Mouse (Mus musculus) retina, adult 2 months (tissue): ENCODE measurements around the gene Snn.

Experiments used
- DNase-seq: peaks from one replicate; pipeline ENCODE4 v3.0.0-alpha.2; 2012; ENCODE audit warnings: low read depth, low spot score

Gene Snn

DNA sequence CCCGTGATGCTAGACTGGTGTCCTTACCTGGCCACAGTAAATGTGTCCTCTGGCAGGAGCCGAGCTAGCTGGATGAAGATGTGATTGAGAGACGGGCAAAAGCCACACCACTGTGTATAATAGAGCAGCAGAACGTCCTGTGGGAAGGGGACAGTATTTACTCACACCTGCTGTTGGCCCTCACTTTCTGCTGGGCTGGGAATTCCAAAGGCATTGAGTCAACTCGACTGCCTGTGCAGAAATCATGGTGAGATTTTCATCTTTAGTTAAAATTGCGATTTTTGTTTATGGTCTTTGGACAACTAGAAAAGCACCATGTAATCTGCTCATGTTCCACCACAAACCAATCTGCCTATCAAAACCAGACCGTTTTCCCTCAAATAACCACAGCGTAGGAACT is 23.4 kb downstream of the Snn start:
- DNase-seq: no peak

- no peak for DNase-seq
Measured at GRCm38 (mm10) chr16:11086299-11086698, 25.6 kb downstream of the Snn start.

- DNase-seq: no peak
Measured at GRCm38 (mm10) chr16:11086856-11087588, 26.3 kb downstream of the Snn start.

DNA sequence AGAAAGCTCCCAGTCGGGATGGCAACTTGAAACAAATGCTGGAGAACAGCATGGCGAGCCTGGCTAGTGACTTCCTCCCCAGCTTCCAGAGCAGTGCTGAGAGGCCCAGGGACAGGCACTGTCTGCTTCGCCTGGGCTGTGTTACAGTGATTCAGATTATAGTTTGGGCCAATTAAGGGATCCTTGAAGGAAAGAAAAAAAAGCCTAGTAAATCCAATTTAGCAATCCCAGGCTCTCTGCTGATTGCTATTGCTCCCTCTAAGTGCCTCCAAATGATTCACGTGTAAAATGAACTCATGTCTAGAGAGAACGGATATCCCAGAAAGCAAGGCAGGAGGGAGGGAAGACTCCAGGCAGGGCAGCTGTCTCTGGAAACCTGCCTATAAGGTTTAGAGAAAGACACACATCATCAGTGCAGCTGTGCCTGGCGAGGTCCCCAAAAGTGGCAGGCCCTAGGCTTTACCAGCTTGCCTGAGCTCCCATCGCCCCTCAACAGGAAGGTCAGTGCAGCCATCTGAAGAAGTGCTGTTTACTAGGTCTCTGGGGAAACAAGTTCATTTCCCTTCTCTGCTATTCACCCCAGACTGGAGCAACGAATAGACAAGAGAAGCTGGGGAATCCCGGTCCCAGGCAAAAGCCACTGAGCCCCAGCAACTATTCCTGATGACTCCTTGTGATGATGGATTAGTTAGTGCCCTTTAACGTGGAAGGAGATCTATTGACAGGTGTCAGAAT is 30.3 kb downstream of the Snn start:
- DNase-seq: no peak

- no peak for DNase-seq
Measured at GRCm38 (mm10) chr16:11092061-11092460, 31.3 kb downstream of the Snn start.

DNA sequence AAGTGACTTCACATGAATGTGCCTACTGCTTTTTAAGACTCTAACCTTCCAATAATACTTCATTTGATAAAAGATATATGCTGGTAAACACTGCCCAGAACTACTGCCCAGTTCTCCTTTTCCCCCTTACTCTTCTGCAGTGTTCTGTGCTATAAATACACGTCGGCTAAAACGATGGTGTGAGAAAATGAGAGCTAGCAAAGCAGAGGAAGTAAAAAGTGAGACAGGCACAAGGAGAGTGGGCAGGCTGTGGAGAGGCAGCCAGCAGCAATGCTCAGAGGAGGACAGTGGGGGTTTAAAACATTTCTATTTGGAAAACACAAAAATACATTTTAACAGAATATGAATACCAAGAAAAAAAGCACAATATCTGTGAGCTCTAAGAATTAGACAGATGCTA is 31.8 kb downstream of the Snn start:
- DNase-seq: no peak

GRCm38 (mm10) chr16:11093717-11094386 is 33.1 kb downstream of the Snn start:
- DNase-seq: no peak

DNA sequence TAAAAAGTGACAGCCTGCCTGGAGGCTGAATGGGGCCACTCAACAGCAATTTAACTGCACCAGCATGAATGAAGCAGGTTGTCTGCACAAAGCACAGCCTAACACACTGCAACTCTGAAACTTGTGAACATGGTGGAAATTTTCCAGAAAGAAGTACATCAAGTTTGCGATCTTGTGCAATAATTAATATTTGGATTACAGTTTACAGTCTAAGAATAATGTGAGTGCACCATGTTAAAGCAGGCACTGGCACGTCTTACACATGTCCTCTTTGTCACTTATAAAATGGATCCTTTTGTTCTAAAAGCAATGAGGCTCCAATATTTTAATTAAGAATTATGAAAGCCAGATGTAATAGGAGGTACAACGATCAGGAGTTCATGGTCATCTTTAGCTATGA is 36.6 kb downstream of the Snn start:
- no peak for DNase-seq

DNA sequence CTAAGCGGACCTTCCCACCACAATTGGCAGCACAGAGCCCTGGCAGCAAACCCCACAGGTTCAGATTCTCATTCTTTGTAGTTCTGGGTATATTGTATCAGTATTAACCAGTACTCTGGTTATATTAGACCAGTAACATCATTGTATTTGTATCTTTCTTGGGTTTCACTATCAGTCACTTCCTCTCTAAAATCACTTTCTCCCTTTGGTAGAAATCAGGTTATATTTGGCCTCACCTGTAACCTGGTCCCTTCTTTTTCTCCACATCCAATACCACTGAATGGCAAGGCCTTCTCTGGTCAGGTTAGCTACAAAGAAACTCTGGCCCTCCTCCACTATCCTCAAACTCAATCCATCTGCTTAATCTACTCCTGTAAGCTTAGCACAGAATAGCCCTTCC is 44.2 kb downstream of the Snn start:
- DNase-seq: no peak

- DNase-seq: no peak
Measured at GRCm38 (mm10) chr16:11109198-11109740, 48.5 kb downstream of the Snn start.

GRCm38 (mm10) chr16:11122625-11123024 is 61.9 kb downstream of the Snn start:
- DNase-seq: no peak

- no peak for DNase-seq
Measured at GRCm38 (mm10) chr16:11124110-11124509, 63.4 kb downstream of the Snn start.
